Mouse (Mus musculus) G1E (cell line): Measurements from ENCODE around the gene Rab43. TPM values are rescaled to one million over a fixed set of nuclear protein-coding genes. Genes with fewer than 3 reads are reported as not detected.

Experiments used
- ATAC-seq: 2 replicates; pipeline ENCODE4 v1.8.0; 2016; ENCODE audit warnings: mild to moderate bottlenecking; ENCODE audit not compliant: insufficient number of reproducible peaks, poor library complexity, low FRiP score, severe bottlenecking; ENCODE audit errors: extremely low read depth
- DNase-seq: peaks from one replicate; pipeline ENCODE4 v3.0.0; 2012; ENCODE audit warnings: low spot score
- H3K27me3 ChIP-seq: 2 replicates; pipeline ENCODE4 v1.6.1; 2012; ENCODE audit warnings: mild to moderate bottlenecking, low read length, inconsistent platforms; ENCODE audit not compliant: insufficient read depth
- H3K36me3 ChIP-seq: replicated peaks from 2 replicates; pipeline ENCODE3; 2012; ENCODE audit warnings: mild to moderate bottlenecking, inconsistent platforms
- H3K4me1 ChIP-seq: 2 replicates; pipeline ENCODE4 v1.6.1; 2012; ENCODE audit warnings: low read depth, low read length, inconsistent platforms, mixed read lengths; ENCODE audit not compliant: insufficient read depth
- H3K4me3 ChIP-seq: 2 replicates; pipeline ENCODE4 v1.5.1; 2012; ENCODE audit warnings: low read depth, mild to moderate bottlenecking, inconsistent platforms, low read length, moderate library complexity, mixed read lengths
- H3K9me3 ChIP-seq: replicated peaks from 2 replicates; pipeline ENCODE4 v1.6.1; 2012; ENCODE audit warnings: inconsistent platforms
- CTCF ChIP-seq: IDR thresholded peaks from 2 replicates; pipeline ENCODE4 v1.5.1; 2012; ENCODE audit warnings: low read depth, low read length, inconsistent platforms, mixed read lengths
- GATA1 ChIP-seq: IDR thresholded peaks from 2 replicates; pipeline ENCODE4 v1.6.1; 2012; ENCODE audit warnings: borderline replicate concordance, low read length, inconsistent platforms, mixed read lengths
- GATA2 ChIP-seq: IDR thresholded peaks from 2 replicates; pipeline ENCODE4 v1.6.1; 2012; ENCODE audit warnings: low read depth, low read length, inconsistent platforms, borderline replicate concordance
- POLR2AphosphoS5 ChIP-seq: IDR thresholded peaks from 2 replicates; pipeline ENCODE4 v1.6.1; 2012; ENCODE audit warnings: low read depth, low read length, inconsistent platforms; ENCODE audit not compliant: insufficient replicate concordance
- TAL1 ChIP-seq: conservative IDR thresholded peaks from 2 replicates; pipeline ENCODE4 v1.6.1; 2012; ENCODE audit warnings: low read depth, low read length, inconsistent platforms, mixed read lengths
- polyA plus RNA-seq: library from polyadenylated mRNA; stranded (reverse); fragments of >175 nt; gene quantifications from 2 replicates; pipeline ENCODE4 v1.2.3, GENCODE M21; 2012
- total RNA-seq, 2 experiments: library from RNA; stranded (forward) in 1 of 2; stranded (reverse) in 1 of 2; fragments of 200-1000 nt in 1 of 2; fragments of >200 nt in 1 of 2; fragmentation: Nextera tagmentation in 1 of 2; gene quantifications; 2 replicates each; pipeline ENCODE4 v1.2.3; 2014 to 2017

The Rab43 gene
- total and polyA plus RNA-seq, 3 experiments: 11.5 to 62.5 (median 34.8) TPM

DNA sequence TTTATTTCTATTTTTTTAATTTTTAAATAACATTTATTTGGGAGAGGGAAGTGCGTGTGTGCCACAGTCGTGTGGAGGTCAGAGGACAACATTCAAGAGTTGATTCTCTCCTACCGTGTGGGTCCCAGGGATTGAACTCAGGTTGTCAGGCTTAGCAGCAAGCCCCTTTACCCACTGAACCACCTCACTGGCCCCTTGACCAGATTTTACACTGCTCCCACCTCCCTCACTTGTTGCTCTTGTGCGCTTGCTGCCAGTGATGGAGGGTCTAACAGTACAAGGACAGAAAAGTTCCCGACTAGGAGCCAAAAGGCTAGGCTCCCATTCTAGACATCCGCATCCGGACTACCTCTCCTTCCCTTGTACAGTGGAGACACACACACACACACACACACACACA, 6.5 kb downstream of the Rab43 start:
- no peaks in the 10 kb centered on the region for H3K9me3 ChIP-seq

DNA sequence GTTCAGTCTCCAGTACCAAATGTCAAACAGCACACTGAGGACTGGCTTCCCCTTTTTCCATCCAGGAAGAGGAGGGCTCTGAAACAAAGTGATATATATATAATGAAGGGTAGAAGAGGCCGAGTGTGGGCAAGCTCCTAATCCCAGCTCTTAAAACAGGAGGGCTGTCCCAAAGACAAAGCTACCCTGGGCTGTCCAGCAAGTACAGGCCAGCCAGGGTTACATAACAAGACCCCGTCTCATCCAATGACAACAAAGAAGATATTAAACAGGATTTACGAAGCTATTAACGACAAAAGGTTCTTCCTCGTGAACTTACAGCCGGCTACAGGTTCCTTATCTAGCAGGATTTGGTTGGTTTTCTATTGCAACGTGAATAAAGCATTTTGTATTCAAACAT, 7.1 kb downstream of the Rab43 start:
- peaks cover 87% of the 10 kb centered on the region for H3K36me3 ChIP-seq
- H3K27me3 ChIP-seq: no peaks in the 10 kb centered on the region
- no peak overlapping the region for H3K4me3 ChIP-seq
- no peaks in the 10 kb centered on the region for H3K9me3 ChIP-seq
- no peak for DNase-seq
- TF ChIP-seq GATA1 (no peak), TAL1 (no peak), POLR2AphosphoS5 (no peak)
- peaks cover 56% of the 10 kb centered on the region for H3K4me1 ChIP-seq
- no peak for ATAC-seq

More for the DNA sequence above, 6.5 kb downstream of the Rab43 start:
- no peaks in the 10 kb centered on the region for H3K27me3 ChIP-seq
- H3K4me3 ChIP-seq: no peak overlapping the region
- no peak for TF ChIP-seq GATA2
- no peak for TF ChIP-seq GATA1
- no peak for TF ChIP-seq TAL1
- no peak for TF ChIP-seq CTCF
- TF ChIP-seq POLR2AphosphoS5: no peak
- peaks cover 83% of the 10 kb centered on the region for H3K36me3 ChIP-seq
- DNase-seq (no peak), ATAC-seq (no peak)
- H3K4me1 ChIP-seq: peaks cover 61% of the 10 kb centered on the region

DNA sequence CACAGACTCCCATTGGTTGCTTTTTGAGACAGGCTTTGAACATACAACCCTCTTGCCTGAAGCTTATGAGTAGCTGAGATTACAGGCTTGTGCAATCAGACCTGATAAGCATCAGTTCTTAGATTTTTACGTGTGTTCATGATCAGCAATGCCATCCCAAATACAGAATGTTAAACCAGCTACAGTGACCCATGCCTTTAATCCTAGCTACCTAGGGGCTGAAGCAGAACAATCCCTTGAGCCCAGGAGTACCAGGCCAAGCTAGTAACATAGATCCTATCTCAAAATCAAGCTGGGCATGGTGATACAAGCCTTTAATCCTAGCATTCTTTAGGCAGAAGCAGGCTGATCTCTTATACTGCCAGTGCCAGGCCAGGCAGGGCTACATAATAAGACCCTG, 7.9 kb downstream of the Rab43 start:
- TF ChIP-seq CTCF: no peak
- no peak for TF ChIP-seq POLR2AphosphoS5

DNA sequence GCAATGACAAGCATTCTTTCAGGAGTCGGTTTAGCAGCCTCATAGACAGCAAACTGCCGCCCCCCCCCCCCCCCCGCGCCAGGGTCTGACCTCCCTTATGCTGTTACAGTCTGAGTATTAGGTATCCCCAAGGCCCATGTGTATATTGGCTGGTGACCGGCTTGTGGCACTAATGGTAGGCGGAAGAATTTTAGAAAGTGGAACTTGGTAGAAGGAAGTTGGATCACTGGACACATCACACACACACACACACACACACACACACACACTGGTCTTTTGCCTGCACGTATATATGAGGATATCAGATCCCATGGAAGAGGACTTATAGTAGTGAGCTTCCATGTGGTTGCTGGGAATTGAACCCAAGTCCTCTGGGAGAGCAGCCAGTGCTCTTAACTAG, 9.5 kb downstream of the Rab43 start:
- Histone ChIP-seq H3K27me3 (no peaks in the 10 kb centered on the region), H3K36me3 (peaks cover 90% of the 10 kb centered on the region), H3K4me3 (no peak overlapping the region), H3K4me1 (peaks cover 47% of the 10 kb centered on the region), H3K9me3 (no peaks in the 10 kb centered on the region)
- TF ChIP-seq GATA2 (no peak), TAL1 (no peak)
- ATAC-seq (no peak), DNase-seq (no peak)

More for the DNA sequence above, 7.9 kb downstream of the Rab43 start:
- peaks cover 88% of the 10 kb centered on the region for H3K36me3 ChIP-seq
- ATAC-seq (no peak), DNase-seq (no peak)
- no peaks in the 10 kb centered on the region for H3K9me3 ChIP-seq
- H3K4me1 ChIP-seq: peaks cover 52% of the 10 kb centered on the region
- no peak overlapping the region for H3K4me3 ChIP-seq
- no peaks in the 10 kb centered on the region for H3K27me3 ChIP-seq

DNA sequence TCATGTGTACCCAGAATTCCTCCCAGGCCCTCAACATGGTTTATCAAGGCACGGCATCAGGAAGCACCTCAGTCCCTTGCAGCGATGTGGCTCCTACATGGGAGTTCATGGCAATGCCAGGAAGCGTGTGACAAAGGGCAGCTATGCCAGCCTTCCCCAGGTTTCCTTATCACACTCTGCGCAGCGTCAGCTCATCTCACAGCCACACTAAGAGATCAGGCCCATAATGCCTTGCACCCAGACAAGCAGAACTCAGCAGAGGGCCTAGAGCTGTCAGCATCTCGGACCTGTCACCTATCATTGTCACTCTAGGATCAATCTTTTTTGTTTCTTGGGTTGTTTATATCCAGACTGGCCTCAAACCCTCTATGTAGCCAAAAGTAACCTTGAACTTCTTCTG, 12.4 kb downstream of the Rab43 start:
- TF ChIP-seq CTCF: no peak
- no peak for TF ChIP-seq POLR2AphosphoS5
- no peak for TF ChIP-seq GATA1
- no peak for TF ChIP-seq GATA2
- no peak for TF ChIP-seq TAL1
- Histone ChIP-seq H3K4me1 (peaks cover 44% of the 10 kb centered on the region), H3K36me3 (peaks cover 93% of the 10 kb centered on the region), H3K9me3 (no peaks in the 10 kb centered on the region), H3K27me3 (no peaks in the 10 kb centered on the region), H3K4me3 (no peak overlapping the region)
- no peak for DNase-seq
- no peak for ATAC-seq

DNA sequence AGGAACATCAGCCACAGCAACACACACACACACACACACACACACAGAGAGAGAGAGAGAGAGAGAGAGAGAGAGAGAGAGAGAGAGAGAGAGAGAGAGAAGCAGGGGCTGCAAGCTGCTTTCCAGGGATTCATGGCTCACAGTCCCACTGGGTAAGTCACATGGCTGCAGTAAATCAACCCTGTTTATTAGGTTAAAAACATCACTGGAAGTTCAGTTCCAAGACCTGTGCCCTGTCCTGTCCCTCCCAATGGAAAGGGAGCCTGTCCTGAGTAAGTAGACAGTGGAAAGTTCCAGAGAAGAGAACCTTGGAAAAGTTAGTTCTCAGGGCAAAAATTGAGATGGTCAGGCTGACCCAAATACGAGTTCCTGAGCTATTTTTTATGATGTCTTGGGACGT, 14.6 kb downstream of the Rab43 start:
- no peak for TF ChIP-seq GATA1
- TF ChIP-seq TAL1: no peak
- TF ChIP-seq GATA2: no peak
- no peak for TF ChIP-seq CTCF
- TF ChIP-seq POLR2AphosphoS5: no peak
- H3K4me1 ChIP-seq: peaks cover 52% of the 10 kb centered on the region

DNA sequence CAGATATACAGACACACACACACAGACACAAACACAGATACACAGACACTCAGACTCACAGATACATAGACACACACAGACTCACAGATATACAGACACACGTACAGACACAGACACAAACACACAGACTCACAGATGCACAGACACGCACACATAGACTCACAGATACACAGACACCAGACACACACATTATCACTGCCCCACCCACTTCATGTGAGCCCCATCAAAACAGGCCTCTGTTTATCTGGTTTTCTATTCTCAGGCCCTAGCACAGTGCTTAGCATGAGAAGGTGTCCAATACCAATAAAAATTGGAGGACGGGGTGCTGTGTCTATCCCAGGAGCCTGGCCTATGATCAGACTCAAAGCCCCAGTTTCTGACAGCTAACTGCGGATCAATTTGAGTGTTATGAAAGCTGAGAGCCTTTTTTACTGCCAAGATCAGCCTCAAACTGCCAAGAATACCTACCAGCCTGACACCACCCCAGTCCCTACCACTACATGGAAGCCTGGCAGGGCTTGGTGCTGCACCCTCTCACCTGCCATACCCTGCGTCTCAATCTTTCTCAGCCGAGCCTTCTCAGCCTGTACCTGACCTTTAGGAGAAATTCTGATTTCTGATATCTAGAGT, 15.6 kb downstream of the Rab43 start:
- Histone ChIP-seq H3K36me3 (peaks cover 96% of the 10 kb centered on the region), H3K9me3 (no peaks in the 10 kb centered on the region), H3K4me1 (peaks cover 61% of the 10 kb centered on the region), H3K4me3 (no peak overlapping the region), H3K27me3 (no peaks in the 10 kb centered on the region)
- no peak for DNase-seq
- no peak for ATAC-seq
- TF ChIP-seq GATA2 (no peak), TAL1 (no peak), CTCF (no peak)

More for the DNA sequence above, 14.6 kb downstream of the Rab43 start:
- ATAC-seq (no peak), DNase-seq (no peak)
- Histone ChIP-seq H3K36me3 (peaks cover 93% of the 10 kb centered on the region), H3K27me3 (no peaks in the 10 kb centered on the region), H3K4me3 (no peak overlapping the region), H3K9me3 (no peaks in the 10 kb centered on the region)
